Mouse (Mus musculus) urinary bladder, postnatal 4 days (tissue): ENCODE measurements around the gene Ndufa11.
A peak's percentile ranks its signal among the peaks of the same experiment; 100 is the strongest.

Experiments
- DNase-seq, 2 experiments: peaks; one replicate each; pipeline ENCODE4 v3.0.0; 2021 to 2022; ENCODE audit warnings: low spot score in 2 of 2

The Ndufa11 gene

GRCm38 (mm10) chr17:56716655-56717362, 758 bp upstream of the Ndufa11 start:
- DNase-seq, result peak; percentile 95 to 96

GRCm38 (mm10) chr17:56722441-56722840, 4.9 kb downstream of the Ndufa11 start:
- DNase-seq, result no peak

- DNase-seq, result no peak
These were observed 6.0 kb downstream of the Ndufa11 start for GRCm38 (mm10) chr17:56723419-56724161.

- DNase-seq, result no peak
These were observed 9.6 kb downstream of the Ndufa11 start for GRCm38 (mm10) chr17:56727029-56727649.

GRCm38 (mm10) chr17:56727659-56728058, 10.1 kb downstream of the Ndufa11 start:
- no peak for DNase-seq

- peak; percentile 48 to 71 for DNase-seq
These were observed 10.6 kb downstream of the Ndufa11 start for GRCm38 (mm10) chr17:56728117-56728516.

- no peak for DNase-seq
These were observed 11.6 kb downstream of the Ndufa11 start for GRCm38 (mm10) chr17:56729151-56729550.

GRCm38 (mm10) chr17:56729656-56730055, 12.1 kb downstream of the Ndufa11 start:
- no peak for DNase-seq

- DNase-seq, result no peak
These were observed 19.0 kb downstream of the Ndufa11 start for GRCm38 (mm10) chr17:56736534-56736933.

GRCm38 (mm10) chr17:56738221-56738620, 20.7 kb downstream of the Ndufa11 start:
- DNase-seq, result no peak

- DNase-seq, result no peak
These were observed 22.7 kb downstream of the Ndufa11 start for GRCm38 (mm10) chr17:56740118-56740787.

GRCm38 (mm10) chr17:56740788-56741160, 23.2 kb downstream of the Ndufa11 start:
- no peak for DNase-seq

GRCm38 (mm10) chr17:56744173-56744572, 26.6 kb downstream of the Ndufa11 start:
- no peak for DNase-seq

- peak in 1 of 2 experiments; percentile 49 for DNase-seq
These were observed 34.0 kb downstream of the Ndufa11 start for GRCm38 (mm10) chr17:56751404-56752072.

- DNase-seq, result no peak
These were observed 35.9 kb downstream of the Ndufa11 start for GRCm38 (mm10) chr17:56753452-56753851.

GRCm38 (mm10) chr17:56754271-56755185, 37.0 kb downstream of the Ndufa11 start:
- no peak for DNase-seq

GRCm38 (mm10) chr17:56756703-56757399, 39.3 kb downstream of the Ndufa11 start:
- DNase-seq, result no peak

GRCm38 (mm10) chr17:56757416-56758123, 40.0 kb downstream of the Ndufa11 start, which contains the start of gene Nrtn:
Nrtn (minus strand) TSS chr17:56757530.
- DNase-seq, result peak; percentile 82 to 91

GRCm38 (mm10) chr17:56758132-56758531, 40.6 kb downstream of the Ndufa11 start:
- peak; percentile 61 to 87 for DNase-seq
